Mouse (Mus musculus) kidney, embryonic 15.5 days (tissue): Measurements from ENCODE around the gene Satb1. TPM values are rescaled to one million over a fixed set of nuclear protein-coding genes. Genes with fewer than 3 reads are reported as not detected.

Source experiments
- ATAC-seq: fragments of 200-750 bp; cut with Nextera tagmentation; replicated peaks from 2 replicates; pipeline ENCODE4 v1.8.0; 2017; ENCODE audit warnings: moderate TSS enrichment; ENCODE audit not compliant: low FRiP score
- H3K27ac ChIP-seq: fragments of 300-500 bp; sonication (generic); 2 replicates; pipeline ENCODE4 v1.5.1; 2015; ENCODE audit warnings: mild to moderate bottlenecking, inconsistent platforms
- H3K27me3 ChIP-seq: fragments of 300-500 bp; sonication (generic); 2 replicates; pipeline ENCODE4 v1.6.1; 2015; ENCODE audit warnings: inconsistent platforms
- H3K36me3 ChIP-seq: fragments of 300-500 bp; sonication (generic); 2 replicates; pipeline ENCODE4 v1.6.1; 2015; ENCODE audit warnings: inconsistent platforms
- H3K4me1 ChIP-seq: fragments of 300-500 bp; sonication (generic); 2 replicates; pipeline ENCODE4 v1.6.1; 2015; ENCODE audit warnings: inconsistent platforms
- H3K4me2 ChIP-seq: fragments of 300-500 bp; sonication (generic); 2 replicates; pipeline ENCODE4 v1.6.1; 2015; ENCODE audit warnings: moderate library complexity, mild to moderate bottlenecking, inconsistent platforms
- H3K4me3 ChIP-seq: fragments of 300-500 bp; sonication (generic); replicated peaks from 2 replicates; pipeline ENCODE4 v1.5.1; 2015; ENCODE audit warnings: mild to moderate bottlenecking, inconsistent platforms
- H3K9ac ChIP-seq: fragments of 300-500 bp; sonication (generic); 2 replicates; pipeline ENCODE4 v1.6.1; 2015; ENCODE audit warnings: mild to moderate bottlenecking, inconsistent platforms
- H3K9me3 ChIP-seq: fragments of 300-500 bp; sonication (generic); replicated peaks from 2 replicates; pipeline ENCODE4 v1.6.1; 2016; ENCODE audit warnings: inconsistent platforms
- WGBS: fragments of 180-500 bp; shearing (Covaris S2); methylation state at CpG from one replicate; pipeline ENCODE4 v1.1.7; 2015; ENCODE audit warnings: mixed read lengths; 5-methylcytosine and 5-hydroxymethylcytosine counted together
- polyA plus RNA-seq: library from polyadenylated mRNA; unstranded; fragments of >200 nt; fragmentation: Nextera tagmentation; extraction: Ambion mirVana; gene quantifications from 2 replicates; pipeline ENCODE4 v1.2.1, GENCODE M21; 2015

Gene Satb1
- polyA plus RNA-seq, 1 experiment from 2014 or later: 6.7 TPM

- Histone ChIP-seq H3K9me3 (no peaks in the 10 kb centered on the region), H3K9ac (no peak overlapping the region), H3K4me3 (no peak overlapping the region), H3K4me1 (0 out of 2 replicates have a peak, but pooled peaks cover 3% of the 10 kb centered on the region), H3K36me3 (0 out of 2 replicates have a peak, but pooled peaks cover 3% of the 10 kb centered on the region), H3K27ac (no peak overlapping the region), H3K27me3 (no peaks in the 10 kb centered on the region), H3K4me2 (no peak overlapping the region)
- ATAC-seq: no peak
- WGBS: 89% methylated on average over 4 of the region's 4 CpGs
These were observed 44.0 kb downstream of the Satb1 start for GRCm38 (mm10) chr17:51789098-51789497.

DNA sequence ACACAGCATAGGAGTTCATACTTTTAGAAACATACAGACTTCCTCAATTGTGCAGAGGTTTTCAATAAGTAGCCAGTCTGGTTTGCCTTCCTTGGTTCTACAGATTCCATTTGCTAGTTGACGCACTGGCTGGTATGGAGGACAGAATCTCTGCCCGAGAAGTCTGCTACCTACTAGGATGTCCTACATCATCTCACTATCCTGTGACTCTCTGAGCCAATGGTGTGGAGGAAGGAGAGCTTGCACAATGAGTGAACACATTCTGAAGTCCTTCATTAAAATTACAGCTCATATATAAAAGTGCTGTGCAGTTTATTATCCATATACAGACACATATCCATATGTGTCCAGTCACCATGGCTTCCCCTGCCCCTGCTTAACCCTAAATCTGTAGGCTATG, 45.1 kb downstream of the Satb1 start:
- no peak overlapping the region for H3K4me2 ChIP-seq
- H3K27ac ChIP-seq: no peak overlapping the region
- H3K9ac ChIP-seq: no peak overlapping the region
- H3K27me3 ChIP-seq: no peaks in the 10 kb centered on the region
- peaks cover 3% of the 10 kb centered on the region; the same call in 1 of the 2 replicates for H3K36me3 ChIP-seq
- ATAC-seq: no peak
- no peaks in the 10 kb centered on the region for H3K9me3 ChIP-seq
- H3K4me3 ChIP-seq: no peak overlapping the region
- 0 out of 2 replicates have a peak, but pooled peaks cover 3% of the 10 kb centered on the region for H3K4me1 ChIP-seq
- WGBS: 90% methylated on average over 2 of the region's 2 CpGs

DNA sequence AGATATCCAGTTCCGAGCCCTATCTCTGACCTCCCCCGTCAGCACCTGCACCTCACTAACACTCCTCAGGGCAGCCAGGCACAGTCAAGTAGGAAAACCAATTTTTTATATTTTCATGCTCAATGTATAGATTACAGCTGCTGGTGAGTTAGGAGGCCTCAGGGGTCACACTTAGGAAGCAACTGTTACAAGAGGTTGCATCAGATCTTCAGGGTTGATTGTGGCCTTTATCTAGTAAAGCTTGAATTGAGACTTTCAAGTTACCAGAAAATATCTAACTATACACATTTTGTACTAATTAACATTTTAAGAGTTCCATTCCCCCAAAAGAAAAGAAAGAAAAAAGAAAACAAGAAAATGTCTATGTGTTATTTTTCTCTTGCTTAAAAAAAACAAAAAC, 47.0 kb downstream of the Satb1 start:
- Histone ChIP-seq H3K9ac (no peak overlapping the region), H3K4me2 (no peak overlapping the region), H3K27me3 (no peaks in the 10 kb centered on the region), H3K4me1 (0 out of 2 replicates have a peak, but pooled peaks cover 3% of the 10 kb centered on the region), H3K4me3 (no peak overlapping the region), H3K27ac (no peak overlapping the region), H3K9me3 (no peaks in the 10 kb centered on the region), H3K36me3 (peaks cover 13% of the 10 kb centered on the region; the same call in 1 of the 2 replicates)
- 88% methylated on average over 2 of the region's 2 CpGs for WGBS
- ATAC-seq: no peak

DNA sequence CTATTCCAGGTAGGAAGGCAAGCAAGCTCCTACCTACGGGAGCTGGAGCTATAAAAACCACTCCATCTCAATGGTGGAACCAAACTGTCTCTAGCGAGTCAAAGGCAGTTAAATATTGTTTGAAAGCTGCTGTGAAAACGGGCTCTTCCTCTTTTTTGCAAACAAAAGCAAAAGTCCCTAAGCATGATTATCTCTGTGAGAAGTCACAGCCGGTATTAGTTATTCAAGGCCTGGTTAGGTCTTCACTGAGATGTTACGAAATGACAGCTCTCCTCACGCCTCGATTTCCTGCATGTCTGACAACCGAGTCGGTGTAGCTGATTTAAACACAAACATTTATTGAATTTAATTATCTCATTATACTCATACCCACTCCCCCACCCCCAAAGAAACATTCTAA, 48.2 kb downstream of the Satb1 start:
- 89% methylated on average over 9 of the region's 9 CpGs for WGBS

GRCm38 (mm10) chr17:51783591-51784279, 49.4 kb downstream of the Satb1 start:
- H3K4me1 ChIP-seq: no peaks in the 10 kb centered on the region
- 84% methylated on average over 8 of the region's 8 CpGs for WGBS
- no peak for ATAC-seq
- no peak overlapping the region for H3K27ac ChIP-seq
- H3K36me3 ChIP-seq: peaks cover 13% of the 10 kb centered on the region; the same call in 1 of the 2 replicates
- no peak overlapping the region for H3K4me2 ChIP-seq
- no peak overlapping the region for H3K9ac ChIP-seq
- no peak overlapping the region for H3K4me3 ChIP-seq
- H3K9me3 ChIP-seq: no peaks in the 10 kb centered on the region
- no peaks in the 10 kb centered on the region for H3K27me3 ChIP-seq

More for the DNA sequence above, 48.2 kb downstream of the Satb1 start:
- Histone ChIP-seq H3K36me3 (peaks cover 13% of the 10 kb centered on the region; the same call in 1 of the 2 replicates), H3K4me1 (no peaks in the 10 kb centered on the region), H3K9ac (no peak overlapping the region), H3K27me3 (no peaks in the 10 kb centered on the region), H3K27ac (no peak overlapping the region), H3K4me2 (no peak overlapping the region), H3K4me3 (no peak overlapping the region), H3K9me3 (no peaks in the 10 kb centered on the region)
- ATAC-seq: no peak

DNA sequence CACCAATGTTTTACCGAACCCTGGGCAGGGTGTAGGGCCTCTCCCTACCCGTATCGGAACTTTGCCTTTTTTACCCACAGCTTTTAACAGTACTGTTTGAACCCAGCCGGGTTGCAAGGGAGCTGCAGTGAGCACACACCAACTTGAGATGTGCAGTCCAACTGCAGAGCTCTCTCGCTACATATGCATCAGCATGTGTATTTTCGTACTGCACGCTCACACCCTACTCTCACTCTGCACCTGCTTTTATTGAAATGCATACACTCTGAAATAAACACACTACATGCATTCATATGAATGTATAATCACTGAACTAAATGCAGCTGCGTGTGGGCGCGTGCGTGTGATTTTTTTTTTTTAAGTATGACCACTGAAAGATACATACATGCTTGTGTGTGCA, 53.1 kb downstream of the Satb1 start:
- Histone ChIP-seq H3K9me3 (no peaks in the 10 kb centered on the region), H3K27ac (no peak overlapping the region), H3K27me3 (no peaks in the 10 kb centered on the region), H3K9ac (no peak overlapping the region), H3K4me1 (no peaks in the 10 kb centered on the region), H3K36me3 (peaks cover 13% of the 10 kb centered on the region; the same call in 1 of the 2 replicates), H3K4me2 (no peak overlapping the region), H3K4me3 (no peak overlapping the region)
- 94% methylated on average over 11 of the region's 11 CpGs for WGBS
- ATAC-seq: no peak

GRCm38 (mm10) chr17:51778961-51779360, 54.1 kb downstream of the Satb1 start:
- H3K27me3 ChIP-seq: no peaks in the 10 kb centered on the region
- H3K4me2 ChIP-seq: no peak overlapping the region
- H3K36me3 ChIP-seq: peaks cover 10% of the 10 kb centered on the region; the same call in 1 of the 2 replicates
- no peak overlapping the region for H3K4me3 ChIP-seq
- H3K4me1 ChIP-seq: no peaks in the 10 kb centered on the region
- H3K9me3 ChIP-seq: no peaks in the 10 kb centered on the region
- no peak overlapping the region for H3K9ac ChIP-seq
- H3K27ac ChIP-seq: no peak overlapping the region
- no peak for ATAC-seq
- 68% methylated on average over 2 of the region's 2 CpGs for WGBS

DNA sequence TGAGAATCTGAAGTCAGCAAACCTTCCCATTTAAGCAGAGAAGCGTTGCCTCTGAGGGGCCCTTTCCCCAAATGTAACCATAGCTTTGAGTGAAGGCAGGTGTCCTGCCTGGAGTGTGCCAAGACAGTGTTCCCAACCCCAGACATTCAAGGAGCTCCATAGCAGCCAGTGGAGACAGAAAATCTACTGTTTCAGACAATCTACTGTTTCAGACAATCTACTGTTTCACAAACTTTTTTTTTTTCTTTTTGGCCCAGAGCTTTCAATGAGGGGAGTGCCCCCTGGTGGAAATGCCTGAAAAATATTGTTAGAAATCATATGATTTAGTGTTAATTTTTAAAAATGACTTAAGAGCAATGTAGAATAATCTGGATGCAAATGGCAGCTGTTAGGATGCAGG, 55.3 kb downstream of the Satb1 start:
- Histone ChIP-seq H3K36me3 (peaks cover 9% of the 10 kb centered on the region; the same call in 1 of the 2 replicates), H3K27me3 (no peaks in the 10 kb centered on the region), H3K9ac (no peak overlapping the region), H3K4me2 (no peak overlapping the region), H3K9me3 (no peaks in the 10 kb centered on the region), H3K4me1 (no peaks in the 10 kb centered on the region), H3K4me3 (no peak overlapping the region), H3K27ac (no peak overlapping the region)
- WGBS: 76% methylated on average over 1 of the region's 1 CpGs
- no peak for ATAC-seq

- H3K4me3 ChIP-seq: no peak overlapping the region
- no peak overlapping the region for H3K27ac ChIP-seq
- no peaks in the 10 kb centered on the region for H3K27me3 ChIP-seq
- no peaks in the 10 kb centered on the region for H3K9me3 ChIP-seq
- H3K9ac ChIP-seq: no peak overlapping the region
- no peak overlapping the region for H3K4me2 ChIP-seq
- no peaks in the 10 kb centered on the region for H3K36me3 ChIP-seq
- no peak for ATAC-seq
- no peaks in the 10 kb centered on the region for H3K4me1 ChIP-seq
- 91% methylated on average over 18 of the region's 18 CpGs for WGBS
These were observed 57.8 kb downstream of the Satb1 start for GRCm38 (mm10) chr17:51775070-51775881.

- Histone ChIP-seq H3K9ac (no peak overlapping the region), H3K27ac (no peak overlapping the region), H3K9me3 (no peaks in the 10 kb centered on the region), H3K27me3 (no peaks in the 10 kb centered on the region), H3K4me3 (no peak overlapping the region), H3K4me1 (0 out of 2 replicates have a peak, but pooled peaks cover 3% of the 10 kb centered on the region), H3K36me3 (no peaks in the 10 kb centered on the region), H3K4me2 (no peak overlapping the region)
- no peak for ATAC-seq
- 88% methylated on average over 8 of the region's 8 CpGs for WGBS
These were observed 69.5 kb downstream of the Satb1 start for GRCm38 (mm10) chr17:51763600-51763999.

- H3K36me3 ChIP-seq: 0 out of 2 replicates have a peak, but pooled peaks cover 3% of the 10 kb centered on the region
- no peak for ATAC-seq
- no peak overlapping the region for H3K9ac ChIP-seq
- no peak overlapping the region for H3K27ac ChIP-seq
- no peaks in the 10 kb centered on the region for H3K9me3 ChIP-seq
- H3K27me3 ChIP-seq: no peaks in the 10 kb centered on the region
- 0 out of 2 replicates have a peak, but pooled peaks cover 3% of the 10 kb centered on the region for H3K4me1 ChIP-seq
- WGBS: 82% methylated on average over 7 of the region's 7 CpGs
- no peak overlapping the region for H3K4me3 ChIP-seq
- no peak overlapping the region for H3K4me2 ChIP-seq
These were observed 70.6 kb downstream of the Satb1 start for GRCm38 (mm10) chr17:51762503-51762902.
